Mouse (Mus musculus) brain, embryonic 18.5 days (tissue): ENCODE measurements around the gene Smco2.

Experiments
- DNase-seq: peaks from one replicate; pipeline ENCODE4 v3.0.0-alpha.2; 2012; ENCODE audit warnings: low read depth, low spot score

The Smco2 gene

GRCm38 (mm10) chr6:146899647-146900046, 49.7 kb downstream of the Smco2 start:
- DNase-seq, result no peak

GRCm38 (mm10) chr6:146901929-146902328, 52.0 kb downstream of the Smco2 start:
- no peak for DNase-seq

- no peak for DNase-seq
Observed at GRCm38 (mm10) chr6:146903632-146904031, 53.7 kb downstream of the Smco2 start.

GRCm38 (mm10) chr6:146904707-146905106, 54.8 kb downstream of the Smco2 start:
- DNase-seq, result no peak

GRCm38 (mm10) chr6:146906000-146906786, 56.3 kb downstream of the Smco2 start:
- DNase-seq, result no peak

GRCm38 (mm10) chr6:146907061-146907794, 57.3 kb downstream of the Smco2 start:
- no peak for DNase-seq

- DNase-seq, result no peak
Observed at GRCm38 (mm10) chr6:146907795-146908190, 57.9 kb downstream of the Smco2 start.

- DNase-seq, result no peak
Observed at GRCm38 (mm10) chr6:146908801-146909200, 58.9 kb downstream of the Smco2 start.

- no peak for DNase-seq
Observed at GRCm38 (mm10) chr6:146909725-146910489, 60.0 kb downstream of the Smco2 start.

GRCm38 (mm10) chr6:146910801-146911200, 60.9 kb downstream of the Smco2 start:
- DNase-seq, result no peak

- no peak for DNase-seq
Observed at GRCm38 (mm10) chr6:146912835-146913488, 63.1 kb downstream of the Smco2 start.

GRCm38 (mm10) chr6:146913489-146914198, 63.7 kb downstream of the Smco2 start:
- DNase-seq, result no peak

GRCm38 (mm10) chr6:146915808-146916207, 65.9 kb downstream of the Smco2 start:
- DNase-seq, result no peak

GRCm38 (mm10) chr6:146917396-146917795, 67.5 kb downstream of the Smco2 start:
- no peak for DNase-seq

- DNase-seq, result no peak
Observed at GRCm38 (mm10) chr6:146918341-146918740, 68.4 kb downstream of the Smco2 start.
